Comparison of ENCODE assay signal across 20 mouse cellular contexts in the genomic region with DNA sequence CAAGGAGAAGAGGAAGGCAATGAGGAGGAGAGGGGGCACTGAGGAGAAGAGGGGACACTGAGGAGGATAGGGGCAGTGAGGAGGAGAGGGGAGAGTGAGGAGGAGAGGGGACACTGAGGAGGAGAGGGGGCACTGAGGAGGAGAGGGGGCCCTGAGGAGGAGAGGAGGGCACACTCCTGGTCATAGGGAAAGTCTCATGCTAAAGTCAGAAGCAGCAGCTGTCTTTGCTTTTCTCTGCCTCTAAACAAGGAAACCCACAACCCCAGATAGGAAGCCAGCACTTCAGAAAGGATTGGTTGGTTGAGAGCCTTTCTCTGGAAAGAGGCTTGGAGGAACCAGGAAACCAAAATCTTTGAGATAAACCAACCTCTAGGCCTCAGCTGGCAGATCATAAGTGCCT.
DNase-seq lines count a peak whose midpoint lies in the region; ATAC-seq and TF ChIP-seq lines count a peak whose summit lies in the region.
"Had no signal": no experiment of that assay in that cellular context is flagged by ENCODE, and none has a peak within 500 bp of the region (broad histone marks: within the 10 kb centered on the region; RNA-seq: fewer than 3 reads in every experiment).

No protein-coding gene starts in this region.

- no peak for TF ChIP-seq CTCF in heart, adult 2 months (IDR thresholded peaks at IDR 0.05)

- peaks cover 39% of the 10 kb centered on the region for H3K4me1 ChIP-seq in heart, embryonic 12.5 days (replicated peaks)
- H3K4me1 ChIP-seq in heart, adult 2 months (ENCODE audit: control insufficient read depth, insufficient read depth, low read length), result peaks cover 2% of the 10 kb centered on the region; the same call in 1 of the 2 replicates
- H3K4me1 ChIP-seq: forebrain, embryonic 12.5 days had no signal

- H3K9me3 ChIP-seq in heart, embryonic 12.5 days (replicated peaks), result no peaks in the 10 kb centered on the region
- H3K9me3 ChIP-seq: embryonic facial prominence, embryonic 13.5 days; forebrain, embryonic 12.5 days; heart, embryonic 13.5 days; hindbrain, embryonic 10.5 days; intestine, embryonic 15.5 days had no signal

- H3K79me2 ChIP-seq in heart, adult 2 months (replicated peaks; ENCODE audit: control insufficient read depth, insufficient read depth, low read length), result no peaks in the 10 kb centered on the region

- no peak overlapping the region for H3K4me3 ChIP-seq in heart, embryonic 12.5 days
- no peak overlapping the region for H3K4me3 ChIP-seq in heart, adult 2 months
- H3K4me3 ChIP-seq: embryonic facial prominence, embryonic 13.5 days; forebrain, embryonic 12.5 days; heart, embryonic 13.5 days; hindbrain, embryonic 10.5 days; intestine, embryonic 15.5 days had no signal

- H3K4me2 ChIP-seq in heart, embryonic 12.5 days, result no peak overlapping the region
- H3K4me2 ChIP-seq: embryonic facial prominence, embryonic 13.5 days; forebrain, embryonic 12.5 days; heart, embryonic 13.5 days; hindbrain, embryonic 14.5 days; intestine, embryonic 15.5 days had no signal

- H3K27ac ChIP-seq in heart, embryonic 12.5 days (ENCODE audit: poor library complexity, severe bottlenecking), result 0 out of 2 replicates have a peak overlapping the region, but pooled peaks have one; percentile 12
- H3K27ac ChIP-seq in heart, adult 2 months, result no peak overlapping the region
- H3K27ac ChIP-seq: embryonic facial prominence, embryonic 13.5 days; forebrain, embryonic 12.5 days; heart, embryonic 13.5 days; hindbrain, embryonic 10.5 days; hindbrain, embryonic 14.5 days; intestine, embryonic 15.5 days had no signal

- H3K36me3 ChIP-seq in heart, embryonic 12.5 days, result no peaks in the 10 kb centered on the region
- no peaks in the 10 kb centered on the region for H3K36me3 ChIP-seq in heart, adult 2 months (ENCODE audit: control insufficient read depth, insufficient read depth, low read length)
- H3K36me3 ChIP-seq: embryonic facial prominence, embryonic 13.5 days; forebrain, embryonic 12.5 days; heart, embryonic 13.5 days; hindbrain, embryonic 10.5 days; intestine, embryonic 15.5 days had no signal

- intact Hi-C loops in heart, adult 2 months (cut with DNase I), result no loop called here

- DNase-seq in heart, adult 2 months, result no peak
- DNase-seq in thymus, postnatal 0 days (ENCODE audit: low spot score), result peak; percentile 10
- no peak for DNase-seq in thymus, postnatal 4 days
- peak; percentile 22 for DNase-seq in T-cell, adult 2 months (ENCODE audit: low spot score)
- DNase-seq in thymus, postnatal 25 days, result peak; percentile 18
- DNase-seq: adrenal gland, postnatal 10 days; cerebellum, adult 11 months; cerebellum, adult 9-10 months; cerebellum, postnatal 25 days; gastrocnemius, postnatal 14 days; heart, postnatal 10 days had no signal

- no peak for ATAC-seq in heart, embryonic 12.5 days (ENCODE audit: insufficient number of reproducible peaks, low FRiP score)
- ATAC-seq in frontal cortex, adult (ENCODE audit: low TSS enrichment), result no peak
- ATAC-seq: forebrain, embryonic 16.5 days; intestine, embryonic 15.5 days had no signal

- no peaks in the 10 kb centered on the region for H3K27me3 ChIP-seq in heart, embryonic 12.5 days (replicated peaks)
- no peaks in the 10 kb centered on the region for H3K27me3 ChIP-seq in heart, adult 2 months (ENCODE audit: control insufficient read depth, insufficient read depth, low read length)
- H3K27me3 ChIP-seq: embryonic facial prominence, embryonic 13.5 days; forebrain, embryonic 12.5 days; heart, embryonic 13.5 days; intestine, embryonic 15.5 days had no signal

- TF ChIP-seq POLR2A in heart, adult 2 months (IDR thresholded peaks at IDR 0.05; ENCODE audit: insufficient read depth, low read depth, low read length), result no peak

- no peak overlapping the region for H3K9ac ChIP-seq in heart, embryonic 12.5 days
- no peak overlapping the region for H3K9ac ChIP-seq in heart, adult 2 months (ENCODE audit: low read depth, low read length)
- H3K9ac ChIP-seq: embryonic facial prominence, embryonic 13.5 days; forebrain, embryonic 12.5 days; heart, embryonic 13.5 days; hindbrain, embryonic 14.5 days; intestine, embryonic 15.5 days had no signal

- no peak for TF ChIP-seq EP300 in heart, adult 2 months (IDR thresholded peaks at IDR 0.05; ENCODE audit: insufficient read depth, low read depth, low read length)

Comparison
In these comparisons a context has a peak if more than half of its experiments do, and no peak if none do; other contexts are left out.
1. DNase-seq: peak in thymus, postnatal 0 days (single experiment), T-cell, adult 2 months (single experiment) and thymus, postnatal 25 days (single experiment); none in heart, adult 2 months (0 of 2) and thymus, postnatal 4 days (single experiment).